Mouse (Mus musculus): ENCODE data around the gene Reps2.

Gene Reps2

GRCm38 (mm10) chrX:162643091-162643788, at the start of gene Reps2:
TSS of gene Reps2 (minus strand) at chrX:162643649.
- peak; percentile 87 for DNase-seq

GRCm38 (mm10) chrX:162691272-162691671, 47.8 kb upstream of the Reps2 start:
- DNase-seq, result no peak

DNA sequence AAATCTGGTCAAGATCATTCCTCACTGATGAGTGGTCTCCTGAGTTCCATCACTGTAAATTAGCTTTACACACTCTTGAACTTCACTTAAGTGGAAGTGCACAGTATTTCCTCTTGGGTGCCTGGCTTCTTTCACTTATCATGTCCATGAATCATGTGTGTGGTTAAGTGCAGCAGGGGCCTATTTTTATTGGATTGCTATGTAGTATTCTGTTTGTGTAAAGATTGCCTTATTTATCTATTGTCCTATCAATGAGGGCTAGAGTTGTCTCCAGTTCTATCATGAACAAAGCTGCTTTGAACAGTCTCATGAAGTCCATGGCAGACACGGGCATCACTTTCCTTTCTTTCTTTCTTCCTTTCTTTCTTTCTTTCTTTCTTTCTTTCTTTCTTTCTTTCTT, 41.9 kb upstream of the Reps2 start:
- DNase-seq, result no peak

DNA sequence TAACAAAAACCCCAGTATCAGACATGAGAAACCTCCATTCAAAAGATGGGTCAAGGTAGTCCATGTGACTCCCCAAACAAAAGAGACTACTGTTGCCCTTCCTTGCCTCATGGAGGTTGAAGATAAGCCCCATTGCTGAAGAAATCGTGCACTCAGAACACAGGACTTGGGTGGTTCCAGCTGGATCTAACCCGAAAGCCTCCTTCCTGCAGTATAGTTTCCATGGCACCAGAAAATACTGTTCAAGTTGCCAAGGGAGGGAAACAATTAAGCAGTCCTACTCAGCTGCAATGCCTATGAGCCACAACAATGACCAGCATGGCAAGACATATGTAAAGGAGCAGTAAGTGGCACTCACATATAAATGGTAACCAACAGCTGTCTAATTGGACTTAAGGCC, 36.1 kb upstream of the Reps2 start:
- no peak for DNase-seq

DNA sequence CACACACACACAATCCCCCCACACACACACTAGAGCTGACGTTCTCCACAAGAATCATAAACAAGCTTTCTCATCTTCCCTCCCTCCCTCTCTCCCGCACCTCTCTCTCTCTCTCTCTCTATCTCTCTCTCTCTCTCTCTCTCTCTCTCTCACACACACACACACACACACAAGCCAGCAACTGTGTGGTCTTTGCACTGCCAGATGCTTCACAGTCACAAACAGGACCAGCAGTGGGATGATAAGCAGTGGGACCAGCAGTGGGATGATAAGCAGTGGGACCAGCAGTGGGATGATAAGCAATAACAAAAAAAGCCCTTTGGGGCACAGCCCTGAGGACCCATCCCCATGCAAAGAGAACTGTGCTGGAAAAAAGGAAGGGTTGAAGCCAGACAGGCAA, 35.4 kb upstream of the Reps2 start:
- DNase-seq, result no peak

- DNase-seq, result no peak
These were observed 22.7 kb upstream of the Reps2 start for GRCm38 (mm10) chrX:162666166-162666565.

DNA sequence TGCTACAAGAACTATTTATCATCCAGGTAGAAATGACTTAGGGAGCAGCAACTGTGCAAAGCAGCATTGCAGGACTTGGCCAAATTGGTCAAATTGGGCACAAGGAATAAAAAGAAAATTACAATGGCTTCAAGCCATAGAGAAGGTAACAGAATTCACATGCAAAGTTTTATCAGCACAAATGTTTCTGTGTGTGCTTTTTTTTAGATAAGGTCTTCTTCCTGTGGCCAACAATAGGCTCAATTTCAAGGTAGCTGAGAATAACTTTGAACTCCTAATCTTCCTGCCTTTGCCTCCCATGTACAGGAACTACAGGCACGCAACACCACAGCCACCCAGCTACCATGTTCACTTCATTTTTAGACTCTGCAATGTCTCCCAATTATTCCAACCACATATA, 16.7 kb upstream of the Reps2 start:
- no peak for DNase-seq

GRCm38 (mm10) chrX:162653518-162653917, 10.1 kb upstream of the Reps2 start:
- DNase-seq, result peak; percentile 10

- no peak for DNase-seq
These were observed 9.0 kb upstream of the Reps2 start for GRCm38 (mm10) chrX:162652445-162652844.

DNA sequence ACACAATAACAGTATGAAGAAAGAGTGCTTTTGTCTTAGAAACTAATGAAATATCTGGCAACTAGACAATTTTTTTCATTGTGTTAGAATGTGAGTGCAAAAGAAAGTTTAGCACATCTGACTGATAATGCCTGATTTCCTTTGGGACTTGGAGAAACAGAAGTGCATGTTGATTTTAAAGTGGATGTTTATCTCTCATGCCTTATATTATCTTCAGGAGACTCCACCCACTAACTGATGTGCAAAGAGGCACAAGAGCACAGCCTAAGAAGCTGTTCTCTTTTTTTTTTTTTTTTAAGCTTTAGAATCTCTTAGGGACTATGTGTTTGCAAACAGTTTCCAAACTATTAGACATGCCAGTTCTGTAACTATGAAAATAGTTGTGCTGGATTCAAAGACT, 7.7 kb upstream of the Reps2 start:
- no peak for DNase-seq

GRCm38 (mm10) chrX:162643789-162644092, 292 bp upstream of the Reps2 start:
- DNase-seq, result no peak

- no peak for DNase-seq
These were observed 903 bp downstream of the Reps2 start for GRCm38 (mm10) chrX:162642402-162643090.

- DNase-seq, result no peak
These were observed 1.7 kb downstream of the Reps2 start for GRCm38 (mm10) chrX:162641764-162642163.

- DNase-seq, result no peak
These were observed 8.3 kb downstream of the Reps2 start for GRCm38 (mm10) chrX:162635159-162635558.

DNA sequence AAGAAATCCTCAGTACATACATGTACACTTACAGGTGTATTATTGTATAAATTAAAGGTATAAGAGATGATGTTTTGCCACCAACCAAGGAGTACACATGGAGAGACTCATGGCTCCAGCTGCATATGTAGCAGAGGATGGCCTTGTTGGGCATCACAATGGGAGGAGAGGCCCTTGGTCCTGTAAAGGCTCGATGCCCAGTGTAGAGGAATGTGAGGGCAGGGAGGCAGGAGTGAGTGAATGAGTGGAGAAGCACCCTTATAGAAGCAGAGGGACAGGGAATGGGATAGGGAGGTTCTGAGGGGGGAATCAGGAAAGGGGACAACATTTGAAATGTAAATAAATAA, 21.4 kb downstream of the Reps2 start:
- DNase-seq, result no peak

- no peak for DNase-seq
These were observed 22.0 kb downstream of the Reps2 start for GRCm38 (mm10) chrX:162621194-162622090.

GRCm38 (mm10) chrX:162619705-162620104, 23.7 kb downstream of the Reps2 start:
- no peak for DNase-seq

GRCm38 (mm10) chrX:162618547-162618946, 24.9 kb downstream of the Reps2 start:
- DNase-seq, result no peak

- DNase-seq, result no peak
These were observed 37.3 kb downstream of the Reps2 start for GRCm38 (mm10) chrX:162606113-162606512.

DNA sequence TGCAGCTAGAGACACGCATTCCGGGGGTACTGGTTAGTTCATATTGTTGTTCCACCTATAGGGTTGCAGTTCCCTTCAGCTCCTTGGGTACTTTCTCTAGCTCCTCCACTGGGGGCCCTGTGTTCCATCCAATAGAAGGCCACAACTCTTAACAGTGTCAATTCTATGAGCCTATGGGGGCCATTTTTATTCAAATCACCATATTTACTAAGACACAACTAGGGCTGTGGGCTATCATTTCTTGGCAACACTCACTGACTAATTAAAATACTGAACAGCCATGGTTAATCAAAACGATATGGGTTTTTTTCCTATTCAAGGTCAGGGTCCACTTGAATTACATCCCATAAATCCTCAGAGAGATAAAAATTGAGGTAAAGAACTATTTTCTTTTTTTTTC, 43.8 kb downstream of the Reps2 start:
- no peak for DNase-seq

- no peak for DNase-seq
These were observed 52.2 kb downstream of the Reps2 start for GRCm38 (mm10) chrX:162591005-162591801.

DNA sequence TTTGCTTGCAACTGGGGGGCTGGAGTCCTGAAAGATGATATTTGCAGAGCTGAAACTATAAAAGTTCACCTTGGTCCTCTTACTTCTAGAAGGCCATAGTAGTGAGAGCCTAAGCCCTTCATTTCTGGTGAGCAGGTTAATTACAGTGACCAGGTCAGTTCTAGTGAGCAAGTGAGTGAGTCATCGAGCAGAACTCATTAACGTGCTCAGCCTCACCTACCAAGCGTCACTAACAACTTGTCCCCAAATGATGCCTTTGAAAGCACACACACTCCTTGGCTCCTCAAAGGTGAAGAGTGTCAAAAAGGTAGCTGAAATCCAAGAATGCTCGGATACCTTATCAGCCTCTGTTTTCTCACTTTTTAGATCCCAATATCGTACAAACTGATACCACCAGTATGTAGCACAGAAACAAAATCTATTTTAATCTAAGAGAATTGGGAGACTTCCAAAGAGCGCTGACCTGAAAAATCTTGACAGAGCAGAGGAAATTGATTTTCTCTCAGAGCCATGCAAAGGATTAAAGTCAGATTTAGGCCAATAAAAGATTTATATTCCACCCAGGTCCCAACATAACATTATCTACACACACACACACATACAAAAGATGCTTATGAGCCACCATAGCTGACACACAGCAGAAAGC, 53.2 kb downstream of the Reps2 start:
- no peak for DNase-seq

Data from lung, postnatal 10 days (tissue).